Comparison of ENCODE assay signal across 8 mouse cellular contexts in the genomic region with DNA sequence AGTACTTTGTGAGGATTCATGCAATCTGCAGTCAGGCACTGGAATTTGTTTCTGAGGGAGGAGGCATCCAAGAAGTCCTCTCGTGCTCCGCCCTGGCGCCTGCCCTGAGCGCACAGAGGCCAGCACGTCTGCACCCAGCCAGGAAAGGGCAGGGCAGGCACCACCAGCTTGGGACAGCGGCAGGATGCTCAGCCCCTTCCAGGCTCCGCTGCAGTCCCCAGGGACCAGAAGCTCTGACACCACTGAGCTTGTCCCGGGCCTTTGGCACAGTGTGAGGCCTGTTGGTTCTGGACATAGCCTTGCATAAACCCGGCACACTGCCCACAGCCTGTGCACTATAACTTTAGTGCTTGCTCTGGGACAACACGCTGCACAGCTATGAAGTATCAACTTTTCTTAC. TPM values are rescaled to one million over a fixed set of nuclear protein-coding genes. Genes with fewer than 3 reads are reported as not detected.
DNase-seq lines count a peak whose midpoint lies in the region; ATAC-seq and TF ChIP-seq lines count a peak whose summit lies in the region.
"Had no signal": no experiment of that assay in that cellular context is flagged by ENCODE, and none has a peak within 500 bp of the region (broad histone marks: within the 10 kb centered on the region; RNA-seq: fewer than 3 reads in every experiment).

No protein-coding gene starts in this region.

- H3K9me3 ChIP-seq in forebrain, embryonic 14.5 days (replicated peaks; ENCODE audit: control insufficient read depth, low read length): no peaks in the 10 kb centered on the region
- no peaks in the 10 kb centered on the region for H3K9me3 ChIP-seq in hindbrain, embryonic 12.5 days (replicated peaks)
- H3K9me3 ChIP-seq: limb, embryonic 12.5 days had no signal

- H3K4me1 ChIP-seq in forebrain, embryonic 14.5 days (ENCODE audit: control insufficient read depth, insufficient read depth, low read length): no peaks in the 10 kb centered on the region
- H3K4me1 ChIP-seq in hindbrain, embryonic 12.5 days: peaks cover 7% of the 10 kb centered on the region; the same call in 1 of the 2 replicates

- ATAC-seq in forebrain, embryonic 14.5 days: no peak
- no peak for ATAC-seq in hindbrain, embryonic 12.5 days (ENCODE audit: low FRiP score)

- WGBS in forebrain, embryonic 14.5 days: 74% methylated on average over 10 of the region's 10 CpGs
- 68% methylated on average over 10 of the region's 10 CpGs for WGBS in hindbrain, embryonic 12.5 days

- no peaks in the 10 kb centered on the region for H3K36me3 ChIP-seq in forebrain, embryonic 14.5 days (ENCODE audit: control insufficient read depth, insufficient read depth, low read length)
- H3K36me3 ChIP-seq in hindbrain, embryonic 12.5 days: no peaks in the 10 kb centered on the region
- H3K36me3 ChIP-seq: limb, embryonic 12.5 days had no signal

- no peak overlapping the region for H3K4me2 ChIP-seq in forebrain, embryonic 14.5 days (ENCODE audit: low read length)
- no peak overlapping the region for H3K4me2 ChIP-seq in hindbrain, embryonic 12.5 days (replicated peaks)
- H3K4me2 ChIP-seq: limb, embryonic 12.5 days had no signal

- peak; percentile 90 for DNase-seq in adipocyte (ENCODE audit: low spot score)
- DNase-seq in gastrocnemius, adult 2 months: peak; percentile 89
- DNase-seq in kidney, adult 8-10 months: peak; percentile 69 to 81
- peak; percentile 82 for DNase-seq in lung, postnatal 25 days (ENCODE audit: low spot score)
- DNase-seq in spleen, postnatal 36 days (ENCODE audit: low spot score in 2 of 2): no peak
- no peak for DNase-seq in forebrain, embryonic 14.5 days (ENCODE audit: low spot score)

- H3K27ac ChIP-seq in gastrocnemius, adult 2 months: peak overlapping the region; percentile 75
- H3K27ac ChIP-seq in forebrain, embryonic 14.5 days (ENCODE audit: low read depth, low read length): no peak overlapping the region
- H3K27ac ChIP-seq in hindbrain, embryonic 12.5 days: no peak overlapping the region
- H3K27ac ChIP-seq: limb, embryonic 12.5 days had no signal

- H3K9ac ChIP-seq in forebrain, embryonic 14.5 days (ENCODE audit: low read length): no peak overlapping the region
- no peak overlapping the region for H3K9ac ChIP-seq in hindbrain, embryonic 12.5 days
- H3K9ac ChIP-seq: limb, embryonic 12.5 days had no signal

- no peak overlapping the region for H3K4me3 ChIP-seq in gastrocnemius, adult 2 months
- H3K4me3 ChIP-seq in forebrain, embryonic 14.5 days (ENCODE audit: low read depth, low read length): no peak overlapping the region
- H3K4me3 ChIP-seq in hindbrain, embryonic 12.5 days: no peak overlapping the region
- H3K4me3 ChIP-seq: limb, embryonic 12.5 days had no signal

- no peak for TF ChIP-seq CTCF in gastrocnemius, adult 2 months (IDR thresholded peaks at IDR 0.05)

- no peaks in the 10 kb centered on the region for H3K27me3 ChIP-seq in forebrain, embryonic 14.5 days (replicated peaks; ENCODE audit: control insufficient read depth, insufficient read depth, low read length)
- no peaks in the 10 kb centered on the region for H3K27me3 ChIP-seq in hindbrain, embryonic 12.5 days
- H3K27me3 ChIP-seq: limb, embryonic 12.5 days had no signal

- intact Hi-C loops in gastrocnemius, adult 2 months (cut with DNase I): loop anchor here (2.0 to 5.0 kb wide), 3 partner anchors 65 to 190 kb away; no protein-coding TSS in a partner anchor

RNA-seq across cellular contexts. Expression of a gene that starts 24.3 kb away (rescaled TPM):
- 100 to 1,000 TPM; 208 to 210 TPM for total RNA-seq in gastrocnemius, adult 2 months (2021)
- 26.1 and 33.8 TPM in 2 replicates for polyA plus RNA-seq in forebrain, embryonic 14.5 days (2014; fragmentation: Nextera tagmentation; extraction: Ambion mirVana)
- polyA plus RNA-seq in hindbrain, embryonic 12.5 days (2016; fragmentation: Nextera tagmentation; extraction: Ambion mirVana): 32.8 and 33.8 TPM in 2 replicates

Comparison
In these comparisons a context has a peak if more than half of its experiments do, and no peak if none do; other contexts are left out.
1. DNase-seq: peak in adipocyte (single experiment), gastrocnemius, adult 2 months (single experiment), kidney, adult 8-10 months (2 of 2) and lung, postnatal 25 days (single experiment); none in spleen, postnatal 36 days (0 of 2) and forebrain, embryonic 14.5 days (single experiment).